Mouse (Mus musculus): ENCODE measurements at regions not wholly inside any gene's neighbourhood (a gene's known extent, or its start where the extent isn't known, plus 50 kb on each side); places are given as distances from the start of the nearest gene placed in this dataset.

- DNase-seq, result peak; percentile 68
These were observed 599.2 kb downstream of the Pard3 start for GRCm38 (mm10) chr8:127662776-127663499.

GRCm38 (mm10) chr8:127666606-127667005, 602.9 kb downstream of the Pard3 start:
- DNase-seq, result peak; percentile 92

- DNase-seq, result peak; percentile 63
These were observed 605.3 kb downstream of the Pard3 start for GRCm38 (mm10) chr8:127668991-127669390.

GRCm38 (mm10) chr8:127674063-127674462, 610.4 kb downstream of the Pard3 start:
- DNase-seq, result no peak

GRCm38 (mm10) chr8:127675377-127675776, 611.7 kb downstream of the Pard3 start:
- no peak for DNase-seq

GRCm38 (mm10) chr8:127680205-127680604, 616.5 kb downstream of the Pard3 start:
- DNase-seq, result no peak

GRCm38 (mm10) chr8:127684213-127684612, 620.5 kb downstream of the Pard3 start:
- no peak for DNase-seq

- no peak for DNase-seq
These were observed 627.1 kb downstream of the Pard3 start for GRCm38 (mm10) chr8:127690792-127691191.

GRCm38 (mm10) chr8:127698404-127698803, 634.7 kb downstream of the Pard3 start:
- peak; percentile 93 for DNase-seq

GRCm38 (mm10) chr8:127704406-127704805, 640.7 kb downstream of the Pard3 start:
- no peak for DNase-seq

- peak; percentile 93 for DNase-seq
These were observed 642.5 kb downstream of the Pard3 start for GRCm38 (mm10) chr8:127706051-127706835.

GRCm38 (mm10) chr8:127709439-127709838, 645.7 kb downstream of the Pard3 start:
- no peak for DNase-seq

GRCm38 (mm10) chr8:127715097-127715496, 643.3 kb upstream of the Nrp1 start:
- peak; percentile 75 for DNase-seq

GRCm38 (mm10) chr8:127717969-127718368, 640.4 kb upstream of the Nrp1 start:
- no peak for DNase-seq

- DNase-seq, result peak; percentile 86
These were observed 638.5 kb upstream of the Nrp1 start for GRCm38 (mm10) chr8:127719881-127720280.

GRCm38 (mm10) chr8:127720593-127721290, 637.7 kb upstream of the Nrp1 start:
- peak; percentile 65 for DNase-seq

GRCm38 (mm10) chr8:127721624-127722023, 636.8 kb upstream of the Nrp1 start:
- DNase-seq, result peak; percentile 9

GRCm38 (mm10) chr8:127734059-127734458, 624.3 kb upstream of the Nrp1 start:
- DNase-seq, result no peak

- peak; percentile 4 for DNase-seq
These were observed 616.2 kb upstream of the Nrp1 start for GRCm38 (mm10) chr8:127742236-127742635.

GRCm38 (mm10) chr8:127745221-127745620, 613.2 kb upstream of the Nrp1 start:
- DNase-seq, result peak; percentile 57

GRCm38 (mm10) chr8:127746456-127746855, 611.9 kb upstream of the Nrp1 start:
- peak; percentile 66 for DNase-seq

- DNase-seq, result no peak
These were observed 605.5 kb upstream of the Nrp1 start for GRCm38 (mm10) chr8:127752871-127753270.

GRCm38 (mm10) chr8:127753793-127754565, 604.4 kb upstream of the Nrp1 start:
- DNase-seq, result peak; percentile 94

Data from heart, adult 11 months (tissue).